Mouse (Mus musculus): ENCODE results near the gene Guca2a. TPM values are rescaled to one million over a fixed set of nuclear protein-coding genes. Genes with fewer than 3 reads are reported as not detected.

Guca2a gene
- total RNA-seq, 2 experiments from 2014 or later: not detected

DNA sequence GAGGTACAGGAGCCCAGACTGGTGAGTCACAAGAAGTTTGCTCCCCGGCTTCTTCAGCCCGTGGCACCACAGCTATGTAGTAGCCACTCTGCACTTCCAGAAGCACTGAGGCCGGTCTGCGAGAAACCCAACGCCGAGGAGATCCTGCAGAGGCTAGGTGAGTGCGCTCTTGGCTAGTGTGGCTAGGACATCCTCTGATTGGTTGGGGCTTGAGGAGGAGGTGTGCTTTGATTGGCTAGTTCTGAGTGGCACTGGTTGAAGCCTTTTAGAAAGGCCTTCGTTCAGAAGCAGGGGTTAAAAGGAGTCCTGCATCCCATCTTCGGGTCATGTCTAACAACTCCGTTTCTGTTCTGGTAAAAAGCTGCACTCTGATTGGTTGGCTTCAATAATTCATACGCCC is 1.2 kb downstream of the Guca2a start:
- no peak for DNase-seq

DNA sequence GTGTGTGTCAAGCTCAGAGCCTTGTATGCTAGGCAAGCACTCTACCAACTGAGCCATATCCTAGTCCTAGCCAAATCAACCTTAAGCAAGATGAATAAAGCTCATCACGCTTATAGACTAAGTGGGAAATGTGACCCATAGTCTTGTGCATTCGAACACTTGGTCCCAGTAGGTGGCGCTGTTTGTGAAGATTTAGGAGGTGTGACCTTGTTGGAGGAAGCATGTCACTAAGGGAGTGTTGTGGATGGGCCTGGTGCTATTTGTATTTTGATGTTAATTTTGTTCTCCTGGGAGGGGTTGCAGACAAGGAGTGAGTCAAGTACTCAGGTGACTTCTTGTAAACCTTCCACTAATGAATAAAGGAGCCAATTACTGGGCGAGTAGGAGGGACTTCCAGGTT is 5.2 kb downstream of the Guca2a start:
- no peak for DNase-seq

DNA sequence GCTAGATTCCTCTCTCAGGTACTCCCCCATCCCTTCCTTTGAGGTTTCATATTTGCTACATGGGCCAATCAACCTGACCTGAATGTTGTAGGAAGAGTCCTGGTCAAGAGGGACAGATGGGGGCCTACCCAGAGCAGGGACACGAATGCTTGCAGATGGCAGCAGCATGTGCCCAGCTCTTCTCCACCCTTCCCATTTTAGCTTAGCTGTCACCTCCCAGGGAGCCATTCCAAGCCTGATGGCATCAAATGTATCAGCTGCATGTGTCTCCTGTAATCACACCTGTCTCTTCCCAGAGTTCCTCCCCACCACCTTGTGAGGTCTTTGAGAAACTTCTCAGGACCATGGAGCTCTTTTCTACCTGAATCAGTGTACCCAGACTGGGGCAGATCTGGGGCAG is 19.5 kb downstream of the Guca2a start:
- DNase-seq: no peak

DNA sequence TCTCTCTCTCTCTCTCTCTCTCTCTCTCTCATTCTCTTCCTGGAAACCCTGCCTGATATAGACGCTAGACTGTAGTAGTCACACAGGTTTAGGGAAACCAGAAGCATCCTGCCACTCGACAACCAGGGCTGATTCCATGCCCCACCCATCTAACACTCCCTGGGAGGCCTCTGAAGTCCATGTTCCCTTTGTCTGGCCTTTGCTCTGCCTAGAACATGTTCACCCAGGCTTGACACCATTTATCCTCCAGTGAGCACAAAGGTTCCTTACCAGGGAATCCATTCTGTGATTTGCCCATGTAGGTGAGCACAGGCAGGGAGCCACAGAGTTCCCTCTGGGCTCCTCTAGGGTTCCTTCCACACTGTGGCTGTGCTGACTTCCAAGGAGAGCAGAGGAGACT is 20.7 kb downstream of the Guca2a start:
- no peak for DNase-seq

DNA sequence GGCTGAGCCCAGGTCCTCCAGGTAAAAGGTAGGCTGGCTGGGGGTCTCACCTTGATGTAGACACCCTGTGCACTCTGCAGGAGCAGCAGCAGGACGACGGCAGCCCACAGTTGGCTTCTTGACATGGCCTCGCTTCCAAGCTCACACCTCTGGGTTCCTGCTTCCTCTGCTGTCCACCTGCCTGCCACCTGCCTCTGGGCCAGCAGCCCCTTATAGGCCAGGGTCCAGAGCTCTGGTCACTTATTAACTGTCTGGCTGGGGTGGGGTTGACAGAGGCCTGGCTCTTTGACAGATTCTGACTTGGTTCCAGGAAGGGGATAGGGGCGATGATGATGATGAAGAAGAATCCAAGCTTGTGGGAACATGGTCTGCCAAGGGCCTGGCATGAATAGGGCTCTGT is 21.2 kb downstream of the Guca2a start, which contains the start of gene Guca2b:
Gene Guca2b (minus strand): TSS at position 224 of the 400 bp plus-strand sequence.
- DNase-seq: no peak

DNA sequence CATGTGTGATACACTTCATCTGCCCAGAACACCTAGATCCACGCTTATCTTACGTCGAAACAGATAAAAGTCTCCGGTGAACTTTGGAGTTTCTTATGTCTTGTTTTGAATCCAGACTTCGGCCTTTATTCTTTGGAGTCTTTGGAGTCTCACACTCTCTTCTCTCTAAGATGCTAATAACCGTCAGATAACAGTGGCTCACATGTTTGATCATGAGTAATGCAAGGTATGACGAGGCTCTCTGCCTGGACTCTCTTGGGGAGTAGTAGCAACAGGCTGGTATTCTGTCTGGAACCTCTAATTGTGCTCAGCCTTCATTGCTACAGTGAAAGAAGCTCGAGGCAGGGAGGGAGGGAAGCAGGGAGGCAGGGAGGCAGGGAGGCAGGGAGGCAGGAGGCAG is 22.5 kb downstream of the Guca2a start:
- DNase-seq: no peak

DNA sequence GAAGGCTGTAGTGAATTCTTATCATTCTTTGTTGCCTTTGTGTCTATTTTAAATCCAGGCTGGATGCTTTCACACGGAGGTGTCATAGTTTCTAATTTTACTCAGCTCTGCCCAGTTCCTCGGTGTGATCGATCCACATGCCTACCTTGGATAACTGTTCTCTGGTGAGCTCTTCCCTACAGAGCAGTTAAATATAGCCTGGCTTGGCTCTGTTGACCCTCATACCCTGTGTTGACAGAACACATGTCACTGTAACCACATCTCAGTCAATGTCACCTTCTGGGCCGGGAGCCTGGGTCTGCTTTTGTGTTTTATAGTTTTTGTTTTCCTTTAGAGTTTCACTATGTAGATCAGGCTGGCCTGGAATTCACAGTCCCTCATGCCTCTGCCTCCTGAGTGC is 24.6 kb downstream of the Guca2a start:
- no peak for DNase-seq

DNA sequence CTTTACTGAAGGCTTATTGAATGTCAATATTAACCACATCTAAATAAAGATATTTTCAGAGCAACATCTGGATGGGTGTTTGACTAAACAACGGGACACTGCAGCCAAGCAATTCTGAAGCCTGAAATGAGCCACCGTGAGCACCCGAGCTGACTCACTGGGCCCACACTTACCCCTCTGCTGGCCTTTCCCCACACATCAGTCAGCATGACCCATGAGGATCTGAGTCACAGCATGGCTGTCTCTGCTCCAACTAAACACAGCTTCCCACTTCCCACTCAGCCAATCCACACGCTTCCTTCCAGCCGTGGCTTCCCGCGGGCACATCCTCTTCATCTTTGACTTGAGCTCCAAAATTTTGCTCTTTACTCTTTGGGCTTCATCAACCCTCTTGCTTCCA is 25.5 kb downstream of the Guca2a start:
- DNase-seq: peak; percentile 45

DNA sequence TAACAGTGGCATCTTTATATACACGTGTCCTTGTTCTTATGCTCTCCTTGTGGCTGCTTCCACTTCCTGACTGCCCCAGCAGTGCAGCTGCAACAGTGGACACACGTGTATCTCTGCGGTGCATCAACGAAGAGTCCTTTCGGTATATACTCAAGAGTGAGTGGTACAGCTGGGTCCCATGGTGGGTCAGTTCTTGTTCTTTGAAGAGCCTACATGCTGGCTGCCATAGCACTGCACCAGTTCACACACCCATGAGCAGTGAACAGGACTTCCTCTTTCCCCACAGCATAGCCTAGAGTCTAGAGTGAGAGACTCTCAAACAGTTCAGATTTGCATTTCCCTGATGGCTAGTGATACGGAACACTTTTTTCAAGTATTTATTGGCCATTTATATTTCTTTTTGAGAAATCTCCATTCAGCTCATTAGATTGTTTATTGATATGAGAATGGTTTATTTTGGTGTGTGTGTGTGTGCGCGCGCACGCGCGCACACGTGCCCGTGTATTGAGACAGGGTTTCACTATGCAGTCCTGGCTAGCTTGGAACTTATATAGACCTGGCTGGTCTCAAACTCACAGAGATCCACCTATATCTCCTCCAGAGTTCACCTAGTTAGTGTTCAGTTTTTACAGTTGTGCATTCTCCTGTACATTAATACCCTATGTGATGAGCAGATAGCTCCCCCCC is 26.0 kb downstream of the Guca2a start:
- DNase-seq: no peak

DNA sequence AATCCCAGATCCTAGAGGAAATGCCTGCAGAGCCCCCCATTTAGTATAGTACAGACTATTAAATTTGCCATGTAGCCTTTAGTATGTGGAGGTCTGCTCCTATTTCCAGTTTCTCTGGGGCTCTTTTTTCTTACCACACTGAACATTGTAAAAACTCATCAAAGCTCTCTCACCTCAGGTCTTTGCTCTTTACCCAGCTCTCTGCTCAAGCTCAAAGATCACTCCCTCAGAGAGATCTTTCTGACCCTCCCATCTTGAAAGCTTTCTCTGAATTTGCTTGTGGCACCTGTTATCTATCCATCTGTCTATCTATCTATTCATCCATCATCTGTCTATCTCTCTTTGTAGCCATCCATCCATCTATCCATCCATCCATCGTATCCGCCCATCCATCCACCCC is 27.7 kb downstream of the Guca2a start:
- DNase-seq: no peak

DNA sequence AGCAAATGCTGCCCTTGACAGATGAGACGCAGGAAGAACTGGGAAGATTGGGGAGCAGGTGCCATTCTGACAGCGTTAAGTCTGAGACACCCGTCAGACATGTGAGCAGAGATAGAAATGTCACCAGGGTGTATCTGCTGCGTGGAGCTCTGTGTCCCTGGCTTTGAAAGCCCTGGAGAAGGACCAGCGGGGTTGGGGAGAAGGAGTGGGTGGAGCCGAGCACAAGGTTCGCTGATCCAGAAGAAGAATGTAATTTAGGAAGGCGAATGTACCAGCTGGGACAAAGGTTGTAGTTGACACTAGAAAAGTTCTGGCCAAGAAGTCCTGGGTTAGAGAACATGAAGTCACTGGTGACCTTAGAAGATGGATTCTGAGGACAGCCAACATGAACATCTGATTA is 28.6 kb downstream of the Guca2a start:
- peak; percentile 28 for DNase-seq

DNA sequence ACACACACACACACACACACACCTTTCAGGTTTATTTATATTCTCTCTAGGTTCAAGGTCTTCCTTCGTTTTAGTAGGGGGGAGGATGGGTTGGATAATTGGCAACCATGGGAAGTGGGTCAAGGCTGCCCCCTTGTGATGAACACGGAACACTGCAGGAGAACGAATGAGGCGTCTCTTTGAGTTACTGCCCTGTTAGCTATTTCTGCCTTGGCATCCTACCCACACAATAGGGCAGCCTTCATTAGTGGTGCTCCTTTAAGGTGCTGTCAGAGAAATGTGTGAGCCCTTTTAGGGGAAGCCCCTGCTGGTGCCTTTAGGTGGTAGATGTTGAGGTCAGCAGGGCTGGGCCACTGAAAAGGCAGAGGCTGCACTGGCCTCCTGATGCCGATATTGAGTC is 29.9 kb downstream of the Guca2a start:
- peak; percentile 68 for DNase-seq

DNA sequence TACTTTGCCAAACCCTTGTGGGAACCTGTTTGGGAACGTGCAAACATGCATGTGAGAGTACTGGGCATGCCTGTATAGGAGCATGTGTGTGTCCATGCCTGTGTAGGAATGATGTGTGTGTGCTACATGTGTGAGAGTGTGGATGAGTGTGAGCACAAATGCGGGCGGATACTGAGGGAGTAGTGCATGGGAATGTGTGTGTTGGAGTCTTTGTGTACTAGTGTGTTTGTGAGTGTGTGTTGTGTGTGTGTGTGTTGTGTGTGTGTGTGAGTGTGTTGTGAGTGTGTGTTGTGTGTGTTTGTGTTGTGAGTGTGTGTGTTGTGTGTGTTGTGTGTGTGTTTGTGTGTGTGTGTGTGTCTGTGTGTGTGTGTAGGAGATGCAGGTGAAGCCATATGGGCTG is 30.7 kb downstream of the Guca2a start:
- DNase-seq: no peak

DNA sequence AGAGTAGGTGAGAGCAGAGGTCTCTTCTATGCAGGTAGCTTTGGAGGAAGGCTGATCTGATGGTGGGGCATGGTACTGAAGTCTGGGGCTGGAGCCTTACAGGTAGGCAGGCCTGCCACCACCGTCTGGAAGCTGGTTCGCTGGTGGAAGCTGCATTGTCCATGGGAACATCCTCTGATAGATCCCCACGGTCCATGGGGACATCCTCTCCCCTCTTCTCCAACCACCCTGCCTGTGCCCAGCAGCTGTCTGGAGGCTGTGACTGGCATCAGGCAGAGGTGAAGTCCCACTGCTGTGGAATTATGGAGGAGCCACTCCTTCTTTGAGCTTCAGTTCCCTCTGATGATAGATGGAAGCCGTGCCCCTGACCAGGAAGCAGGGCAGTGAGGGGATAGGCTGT is 31.1 kb downstream of the Guca2a start:
- DNase-seq: no peak

DNA sequence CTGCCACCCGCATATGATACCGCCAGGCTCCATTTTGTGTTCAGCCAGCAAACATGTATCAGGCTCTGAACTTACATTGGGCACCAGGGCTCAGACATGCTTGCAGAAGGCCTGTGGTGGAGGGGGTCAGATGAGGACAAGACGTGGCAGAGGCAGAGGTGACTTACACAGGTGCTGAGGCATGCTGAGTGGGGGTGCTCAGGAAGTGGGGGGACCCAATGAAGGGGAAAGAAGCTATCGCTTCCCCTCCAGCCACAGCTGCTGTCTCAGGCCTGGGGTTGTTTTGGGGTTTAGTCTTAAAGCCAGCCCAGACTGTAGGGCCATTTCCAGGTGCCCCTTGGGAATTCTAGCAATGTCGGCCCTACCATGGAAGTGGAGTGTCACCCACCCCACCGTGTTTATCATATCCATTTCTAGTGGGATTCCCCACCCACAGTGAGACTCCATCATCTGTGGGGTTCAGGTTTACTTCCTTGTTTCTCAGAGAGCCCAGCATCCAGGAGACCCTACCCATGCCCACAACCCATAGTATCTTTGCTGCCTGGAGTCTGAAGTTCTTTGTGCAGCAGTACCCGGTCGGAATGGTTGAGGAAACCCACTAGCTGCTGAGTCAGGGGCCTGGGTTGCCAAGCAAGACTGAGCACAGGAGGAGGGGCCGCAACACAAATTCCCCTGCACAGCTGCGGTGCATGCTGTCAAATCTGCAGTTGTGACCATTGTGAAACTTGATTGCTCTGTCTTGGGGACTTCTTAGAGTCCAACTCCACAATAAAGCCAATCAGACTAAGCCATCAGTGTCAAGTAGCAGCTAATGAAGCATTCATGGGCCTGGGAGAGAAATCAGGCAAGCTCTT is 32.1 kb downstream of the Guca2a start:
- no peak for DNase-seq

DNA sequence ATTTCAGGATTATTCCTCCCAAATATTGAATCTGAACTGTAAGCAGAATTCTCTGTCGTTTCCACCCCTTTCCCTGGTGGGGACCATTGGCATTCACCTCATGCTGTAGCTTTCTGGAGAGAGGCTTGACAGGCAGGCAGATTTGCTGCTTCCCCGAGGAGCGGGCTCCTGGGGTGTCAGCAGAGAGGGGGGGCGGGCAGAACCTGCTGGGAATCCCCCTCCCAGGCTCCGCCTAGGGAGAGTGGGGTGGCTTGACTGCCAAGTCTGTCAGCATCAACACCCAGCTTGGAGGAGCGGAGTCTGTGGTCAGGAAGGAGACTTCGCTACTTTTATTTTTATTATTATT is 32.7 kb downstream of the Guca2a start:
- no peak for DNase-seq

DNA sequence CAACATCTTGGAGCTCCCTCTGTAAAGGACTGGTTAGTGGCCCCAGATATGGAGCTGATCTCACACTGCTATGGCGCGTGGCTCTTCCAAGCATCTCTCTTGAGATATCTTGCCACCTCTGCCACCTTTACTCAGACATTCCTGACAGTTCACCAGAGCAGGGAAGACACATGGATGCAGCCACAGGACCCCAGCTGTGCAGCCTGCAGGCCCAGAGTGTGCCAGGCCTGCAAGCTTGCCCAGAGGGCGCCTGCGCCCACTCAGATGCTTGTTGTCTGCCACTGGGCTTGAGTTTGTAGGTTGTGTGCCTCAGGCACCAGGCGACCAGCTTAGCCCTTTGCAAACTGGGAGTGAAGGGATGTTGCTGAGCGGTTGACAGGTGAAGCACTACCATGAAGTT is 33.2 kb downstream of the Guca2a start:
- DNase-seq: no peak

DNA sequence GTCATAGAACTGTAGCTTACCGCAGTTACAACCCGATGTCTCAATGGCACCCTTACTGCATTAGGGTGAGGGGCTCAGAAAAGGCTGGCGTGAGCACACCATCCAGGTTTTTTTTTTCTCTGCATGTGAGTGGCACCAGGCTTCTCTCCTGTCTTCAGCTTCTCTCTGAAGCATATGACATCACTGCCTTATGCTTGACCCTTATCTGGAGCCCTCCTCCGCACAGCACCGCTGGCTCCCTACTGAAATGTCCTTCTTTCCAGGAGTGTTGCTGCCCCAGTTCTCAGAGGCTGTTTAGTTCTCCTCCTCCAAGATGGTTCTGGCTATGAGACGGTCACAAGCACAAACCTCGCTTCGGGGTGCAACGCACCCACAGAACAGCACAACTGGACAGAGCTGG is 33.7 kb downstream of the Guca2a start:
- no peak for DNase-seq

DNA sequence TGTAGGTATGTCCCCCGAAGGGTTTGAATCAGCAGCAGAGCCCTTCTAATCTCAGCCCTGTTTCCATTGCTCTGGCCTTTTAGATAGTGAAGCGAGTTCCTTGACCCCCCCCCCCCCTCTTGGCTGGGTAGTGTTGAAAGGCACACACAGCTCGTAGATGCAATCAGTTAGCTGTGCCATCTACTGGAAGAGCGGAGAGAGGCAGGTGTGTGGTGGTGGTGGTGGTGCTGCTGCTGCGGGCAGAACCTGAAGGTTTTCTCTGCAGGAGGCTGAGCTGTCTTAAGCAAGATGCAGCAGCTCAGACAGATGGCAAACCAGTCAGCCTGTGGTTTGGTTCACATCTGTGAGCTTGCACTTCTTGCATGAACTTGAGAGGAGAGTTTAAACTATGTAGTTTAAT is 35.2 kb downstream of the Guca2a start:
- DNase-seq: no peak

DNA sequence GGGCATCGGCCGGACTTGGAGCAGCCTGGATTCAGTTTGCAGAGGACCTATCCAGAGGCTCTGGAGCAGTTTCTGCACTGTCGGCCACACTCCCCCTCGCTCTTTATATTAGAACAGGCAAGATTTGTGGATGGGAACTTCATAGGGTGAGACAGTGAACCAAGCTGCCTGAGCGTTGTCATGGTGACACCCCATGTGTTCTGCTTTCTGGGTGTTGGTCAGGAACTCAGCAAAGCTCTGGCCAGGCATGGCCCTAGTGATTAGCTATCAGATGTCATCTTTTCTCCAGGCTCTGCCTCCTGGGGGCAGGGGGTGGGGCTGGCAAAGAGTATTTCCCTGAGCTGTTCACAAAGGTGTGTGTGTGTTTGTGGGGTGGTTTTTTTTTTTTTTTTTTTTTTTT is 45.1 kb downstream of the Guca2a start:
- DNase-seq: no peak

DNA sequence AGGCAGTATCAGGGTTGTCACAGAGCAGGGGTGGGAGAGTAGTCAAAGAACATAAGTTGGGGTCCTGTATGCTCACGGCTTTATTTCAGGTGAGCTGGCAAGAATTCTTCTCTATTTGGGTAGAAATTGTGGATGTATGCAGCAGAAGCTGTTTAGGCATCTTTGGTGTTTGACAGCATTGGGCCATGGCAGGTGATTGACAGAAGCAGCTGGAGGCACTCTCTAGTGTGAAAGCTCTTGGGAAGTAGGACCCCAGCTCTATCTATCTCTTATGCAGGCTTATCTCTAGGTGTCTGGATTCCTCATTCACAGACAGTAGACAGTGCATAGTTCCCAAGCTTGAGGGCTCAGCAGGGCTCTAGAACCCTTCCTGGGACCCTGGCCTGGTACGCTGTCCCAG is 48.2 kb downstream of the Guca2a start:
- DNase-seq: no peak

All from adrenal gland, postnatal 10 days (tissue).